Mouse (Mus musculus): Measurements from ENCODE around the gene Arhgap22. TPM values are rescaled to one million over a fixed set of nuclear protein-coding genes. Genes with fewer than 3 reads are reported as not detected.

The Arhgap22 gene
- polyA plus RNA-seq, 1 experiment from 2014 or later: 2.8 TPM

- no peak for ATAC-seq (ENCODE audit: low FRiP score)
- 68% methylated on average over 4 of the region's 4 CpGs for whole genome bisulfite sequencing
- no peak for DNase-seq (ENCODE audit: low spot score)
Observed at GRCm38 (mm10) chr14:33287920-33288319, 74.1 kb downstream of the Arhgap22 start.

DNA sequence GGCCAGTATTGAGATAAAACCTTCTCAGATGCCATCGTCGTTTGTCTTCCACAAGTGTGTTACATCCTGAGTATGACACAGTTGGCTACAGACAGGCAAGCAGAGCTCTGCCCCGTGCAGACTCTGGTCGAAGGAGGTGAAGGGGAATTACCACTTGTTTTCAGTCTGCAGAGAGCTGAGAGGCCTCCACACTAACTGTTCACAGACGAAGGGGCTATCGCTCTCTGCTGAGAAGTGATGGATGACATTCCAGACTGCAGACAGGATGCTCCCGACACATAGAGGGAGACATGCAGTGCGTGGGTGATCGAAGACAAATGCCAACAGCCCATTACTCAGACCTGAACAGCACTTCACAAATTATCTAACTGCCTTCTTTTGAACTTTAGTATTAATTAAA, 76.2 kb downstream of the Arhgap22 start:
- ATAC-seq (ENCODE audit: low FRiP score): no peak
- no peak for DNase-seq (ENCODE audit: low spot score)

More at GRCm38 (mm10) chr14:33287920-33288319, 74.1 kb downstream of the Arhgap22 start:
- Histone ChIP-seq H3K4me2 (replicated peaks) (no peak overlapping the region), H3K27ac (no peak overlapping the region), H3K4me3 (replicated peaks; ENCODE audit: low read length) (no peak overlapping the region), H3K36me3 (replicated peaks; ENCODE audit: control insufficient read depth, insufficient read depth) (no peaks in the 10 kb centered on the region), H3K27me3 (ENCODE audit: control insufficient read depth, insufficient read depth, low read length) (no peaks in the 10 kb centered on the region), H3K9ac (no peak overlapping the region), H3K4me1 (replicated peaks; ENCODE audit: control insufficient read depth, insufficient read depth, low read length) (no peaks in the 10 kb centered on the region), H3K9me3 (ENCODE audit: control insufficient read depth, low read length) (no peaks in the 10 kb centered on the region)

GRCm38 (mm10) chr14:33294488-33294887, 80.7 kb downstream of the Arhgap22 start:
- Histone ChIP-seq H3K36me3 (replicated peaks; ENCODE audit: control insufficient read depth, insufficient read depth) (no peaks in the 10 kb centered on the region), H3K4me1 (replicated peaks; ENCODE audit: control insufficient read depth, insufficient read depth, low read length) (peaks cover 10% of the 10 kb centered on the region), H3K27me3 (ENCODE audit: control insufficient read depth, insufficient read depth, low read length) (no peaks in the 10 kb centered on the region), H3K9ac (no peak overlapping the region), H3K9me3 (ENCODE audit: control insufficient read depth, low read length) (no peaks in the 10 kb centered on the region), H3K4me3 (replicated peaks; ENCODE audit: low read length) (no peak overlapping the region), H3K27ac (no peak overlapping the region), H3K4me2 (replicated peaks) (no peak overlapping the region)
- ATAC-seq (ENCODE audit: low FRiP score) (no peak), DNase-seq (ENCODE audit: low spot score) (no peak)
- 53% methylated on average over 1 of the region's 1 CpGs for WGBS

More for the DNA sequence above, 76.2 kb downstream of the Arhgap22 start:
- H3K4me2 ChIP-seq (replicated peaks): no peak overlapping the region
- H3K9me3 ChIP-seq (ENCODE audit: control insufficient read depth, low read length): no peaks in the 10 kb centered on the region
- no peak overlapping the region for H3K9ac ChIP-seq
- H3K27me3 ChIP-seq (ENCODE audit: control insufficient read depth, insufficient read depth, low read length): no peaks in the 10 kb centered on the region
- no peak overlapping the region for H3K27ac ChIP-seq
- WGBS: 57% methylated on average over 9 of the region's 9 CpGs
- H3K36me3 ChIP-seq (replicated peaks; ENCODE audit: control insufficient read depth, insufficient read depth): no peaks in the 10 kb centered on the region
- H3K4me3 ChIP-seq (replicated peaks; ENCODE audit: low read length): no peak overlapping the region
- no peaks in the 10 kb centered on the region for H3K4me1 ChIP-seq (replicated peaks; ENCODE audit: control insufficient read depth, insufficient read depth, low read length)

- Histone ChIP-seq H3K27ac (no peak overlapping the region), H3K4me1 (replicated peaks; ENCODE audit: control insufficient read depth, insufficient read depth, low read length) (peaks cover 10% of the 10 kb centered on the region), H3K4me2 (replicated peaks) (peak overlapping the region; percentile 12; the same call in 1 of the 2 replicates), H3K36me3 (replicated peaks; ENCODE audit: control insufficient read depth, insufficient read depth) (no peaks in the 10 kb centered on the region), H3K9ac (no peak overlapping the region), H3K4me3 (replicated peaks; ENCODE audit: low read length) (no peak overlapping the region), H3K27me3 (ENCODE audit: control insufficient read depth, insufficient read depth, low read length) (no peaks in the 10 kb centered on the region), H3K9me3 (ENCODE audit: control insufficient read depth, low read length) (no peaks in the 10 kb centered on the region)
- 55% methylated on average over 16 of the region's 16 CpGs for WGBS
- peak; percentile 36 for DNase-seq (ENCODE audit: low spot score)
- peak; percentile 66; the same call in 1 of the 2 replicates for ATAC-seq (ENCODE audit: low FRiP score)
Observed at GRCm38 (mm10) chr14:33296698-33297341, 83.0 kb downstream of the Arhgap22 start.

DNA sequence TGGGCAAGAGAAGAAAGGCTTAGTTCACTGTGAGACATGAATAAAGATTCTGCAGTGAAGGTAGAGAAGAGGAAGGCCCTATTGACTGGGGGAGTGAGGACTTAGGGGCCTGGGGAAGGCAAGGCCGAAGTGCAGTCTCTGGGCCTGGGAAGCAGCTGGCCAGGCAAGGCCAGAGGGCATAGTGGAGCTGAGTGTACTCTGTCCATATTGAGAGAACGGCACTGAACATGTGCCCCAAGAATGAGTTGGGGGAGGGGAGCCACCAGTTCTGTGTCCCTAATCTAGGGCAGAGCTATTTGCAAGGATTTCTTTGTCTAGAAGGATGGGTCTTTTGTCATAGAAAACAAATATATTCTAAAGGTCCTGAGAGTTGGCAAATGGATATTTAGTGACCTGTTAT, 86.8 kb downstream of the Arhgap22 start:
- no peaks in the 10 kb centered on the region for H3K27me3 ChIP-seq (ENCODE audit: control insufficient read depth, insufficient read depth, low read length)
- H3K4me3 ChIP-seq (replicated peaks; ENCODE audit: low read length): no peak overlapping the region
- H3K9me3 ChIP-seq (ENCODE audit: control insufficient read depth, low read length): no peaks in the 10 kb centered on the region
- DNase-seq (ENCODE audit: low spot score) (no peak), ATAC-seq (ENCODE audit: low FRiP score) (no peak)
- H3K9ac ChIP-seq: no peak overlapping the region
- no peak overlapping the region for H3K27ac ChIP-seq
- H3K4me1 ChIP-seq (replicated peaks; ENCODE audit: control insufficient read depth, insufficient read depth, low read length): peaks cover 10% of the 10 kb centered on the region
- no peaks in the 10 kb centered on the region for H3K36me3 ChIP-seq (replicated peaks; ENCODE audit: control insufficient read depth, insufficient read depth)
- WGBS: 18% methylated on average over 2 of the region's 2 CpGs
- no peak overlapping the region for H3K4me2 ChIP-seq (replicated peaks)

- peak; percentile 94 for DNase-seq (ENCODE audit: low spot score)
- Histone ChIP-seq H3K36me3 (replicated peaks; ENCODE audit: control insufficient read depth, insufficient read depth) (no peaks in the 10 kb centered on the region), H3K4me2 (replicated peaks) (no peak overlapping the region), H3K4me1 (replicated peaks; ENCODE audit: control insufficient read depth, insufficient read depth, low read length) (no peaks in the 10 kb centered on the region), H3K4me3 (replicated peaks; ENCODE audit: low read length) (no peak overlapping the region), H3K9me3 (ENCODE audit: control insufficient read depth, low read length) (no peaks in the 10 kb centered on the region), H3K27me3 (ENCODE audit: control insufficient read depth, insufficient read depth, low read length) (no peaks in the 10 kb centered on the region), H3K27ac (no peak overlapping the region), H3K9ac (no peak overlapping the region)
- ATAC-seq (ENCODE audit: low FRiP score): peak; percentile 74
- WGBS: 30% methylated on average over 9 of the region's 9 CpGs
Observed at GRCm38 (mm10) chr14:33303348-33303819, 89.6 kb downstream of the Arhgap22 start.

- 74% methylated on average over 12 of the region's 12 CpGs for WGBS
- Histone ChIP-seq H3K9me3 (ENCODE audit: control insufficient read depth, low read length) (no peaks in the 10 kb centered on the region), H3K9ac (no peak overlapping the region), H3K27ac (no peak overlapping the region), H3K4me2 (replicated peaks) (no peak overlapping the region), H3K4me3 (replicated peaks; ENCODE audit: low read length) (no peak overlapping the region), H3K4me1 (replicated peaks; ENCODE audit: control insufficient read depth, insufficient read depth, low read length) (no peaks in the 10 kb centered on the region), H3K36me3 (replicated peaks; ENCODE audit: control insufficient read depth, insufficient read depth) (no peaks in the 10 kb centered on the region), H3K27me3 (ENCODE audit: control insufficient read depth, insufficient read depth, low read length) (no peaks in the 10 kb centered on the region)
- no peak for ATAC-seq (ENCODE audit: low FRiP score)
- no peak for DNase-seq (ENCODE audit: low spot score)
Observed at GRCm38 (mm10) chr14:33305645-33306281, 91.9 kb downstream of the Arhgap22 start.

DNA sequence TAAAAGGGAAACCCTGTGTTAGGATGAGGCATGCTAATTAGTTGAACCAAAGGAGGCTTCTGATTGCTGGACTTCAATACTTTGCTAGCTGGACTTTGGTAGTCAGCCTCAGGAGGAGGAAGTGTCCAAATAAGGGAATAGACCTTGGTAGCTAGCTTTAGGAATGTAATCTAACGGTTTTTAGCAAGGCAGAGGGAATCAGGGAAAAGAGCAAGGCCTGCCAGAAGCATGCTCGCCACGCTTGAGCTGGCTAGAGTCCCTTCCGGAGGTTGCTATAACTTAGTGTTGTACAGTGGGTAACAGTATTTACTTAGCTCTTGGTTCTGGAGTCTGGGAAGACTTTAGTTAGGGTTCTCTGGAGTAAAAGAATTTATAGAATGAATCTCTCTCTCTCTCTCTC, 96.9 kb downstream of the Arhgap22 start:
- DNase-seq (ENCODE audit: low spot score) (no peak), ATAC-seq (ENCODE audit: low FRiP score) (no peak)
- Histone ChIP-seq H3K36me3 (replicated peaks; ENCODE audit: control insufficient read depth, insufficient read depth) (no peaks in the 10 kb centered on the region), H3K9me3 (ENCODE audit: control insufficient read depth, low read length) (no peaks in the 10 kb centered on the region), H3K27ac (no peak overlapping the region), H3K27me3 (ENCODE audit: control insufficient read depth, insufficient read depth, low read length) (no peaks in the 10 kb centered on the region), H3K9ac (no peak overlapping the region), H3K4me2 (replicated peaks) (no peak overlapping the region), H3K4me1 (replicated peaks; ENCODE audit: control insufficient read depth, insufficient read depth, low read length) (no peaks in the 10 kb centered on the region), H3K4me3 (replicated peaks; ENCODE audit: low read length) (no peak overlapping the region)
- WGBS: 66% methylated on average over 4 of the region's 4 CpGs

GRCm38 (mm10) chr14:33312309-33312708, 98.5 kb downstream of the Arhgap22 start:
- H3K9ac ChIP-seq: no peak overlapping the region
- ATAC-seq (ENCODE audit: low FRiP score) (no peak), DNase-seq (ENCODE audit: low spot score) (no peak)
- H3K4me3 ChIP-seq (replicated peaks; ENCODE audit: low read length): no peak overlapping the region
- no peak overlapping the region for H3K27ac ChIP-seq
- H3K4me1 ChIP-seq (replicated peaks; ENCODE audit: control insufficient read depth, insufficient read depth, low read length): no peaks in the 10 kb centered on the region
- H3K36me3 ChIP-seq (replicated peaks; ENCODE audit: control insufficient read depth, insufficient read depth): no peaks in the 10 kb centered on the region
- 20% methylated on average over 4 of the region's 4 CpGs for WGBS
- no peaks in the 10 kb centered on the region for H3K9me3 ChIP-seq (ENCODE audit: control insufficient read depth, low read length)
- H3K27me3 ChIP-seq (ENCODE audit: control insufficient read depth, insufficient read depth, low read length): no peaks in the 10 kb centered on the region
- H3K4me2 ChIP-seq (replicated peaks): no peak overlapping the region

Data from hindbrain, embryonic 14.5 days (tissue).